Mouse (Mus musculus) CH12.LX (cell line): ENCODE data around the gene Iqsec3. TPM values are rescaled to one million over a fixed set of nuclear protein-coding genes. Genes with fewer than 3 reads are reported as not detected.

Experiments
- DNase-seq: peaks from one replicate; pipeline ENCODE4 v3.0.0-alpha.2; 2013; ENCODE audit errors: extremely low read depth
- H3K27ac ChIP-seq: 2 replicates; pipeline ENCODE4 v1.5.1; 2012; ENCODE audit warnings: low read depth, mild to moderate bottlenecking, control low read depth, moderate library complexity; ENCODE audit not compliant: insufficient read depth
- H3K27me3 ChIP-seq: replicated peaks from 2 replicates; pipeline ENCODE3; 2012; ENCODE audit warnings: inconsistent platforms
- H3K36me3 ChIP-seq, 2 experiments: replicated peaks in 1 of 2; 2 replicates each; pipeline versions ENCODE3 to v1.6.1; 2012; ENCODE audit warnings: inconsistent platforms in 1 of 2, low read length in 1 of 2, mild to moderate bottlenecking in 1 of 2, mixed read lengths in 1 of 2, moderate library complexity in 1 of 2; ENCODE audit not compliant: control insufficient read depth in 1 of 2, insufficient read depth in 1 of 2
- H3K4me1 ChIP-seq, 2 experiments: 2 replicates each; pipeline ENCODE4 v1.6.1; 2012; ENCODE audit warnings: inconsistent platforms in 1 of 2, moderate library complexity in 1 of 2; ENCODE audit not compliant: insufficient read depth in 2 of 2, control insufficient read depth in 1 of 2
- H3K4me2 ChIP-seq: 2 replicates; pipeline ENCODE4 v1.6.1; 2012; ENCODE audit warnings: low read depth, mild to moderate bottlenecking, control low read depth; ENCODE audit not compliant: poor library complexity, insufficient read depth, severe bottlenecking
- H3K4me3 ChIP-seq, 3 experiments: fragments of 150-350 bp in 1 of 3; sonication (generic) in 1 of 3; replicated peaks in 1 of 3; 2 replicates each; pipeline versions ENCODE3 to v1.5.1; 2011 to 2012; ENCODE audit warnings: low read depth in 2 of 3, low read length in 2 of 3, mild to moderate bottlenecking in 2 of 3, moderate library complexity in 2 of 3, control low read depth in 1 of 3, improper control_type of control experiment in 1 of 3, inconsistent platforms in 1 of 3, mixed read lengths in 1 of 3; ENCODE audit not compliant: poor library complexity in 1 of 3
- H3K79me2 ChIP-seq: replicated peaks from 2 replicates; pipeline ENCODE4 v1.6.1; 2012; ENCODE audit warnings: mild to moderate bottlenecking, moderate library complexity; ENCODE audit not compliant: control insufficient read depth, poor library complexity, insufficient read depth, severe bottlenecking; ENCODE audit errors: extremely low read depth
- H3K9ac ChIP-seq: 2 replicates; pipeline ENCODE4 v1.6.1; 2012; ENCODE audit warnings: low read depth, mild to moderate bottlenecking, control low read depth, moderate library complexity; ENCODE audit not compliant: insufficient read depth
- H3K9me3 ChIP-seq: replicated peaks from 2 replicates; pipeline ENCODE3; 2012; ENCODE audit warnings: low read length, inconsistent platforms, mixed read lengths
- CHD1 ChIP-seq: IDR thresholded peaks from 2 replicates; pipeline ENCODE4 v1.6.1; 2012; ENCODE audit warnings: low read depth, low read length, improper control_type of control experiment, inconsistent platforms
- CTCF ChIP-seq, 2 experiments: IDR thresholded peaks in 1 of 2; conservative IDR thresholded peaks in 1 of 2; 2 replicates each; pipeline ENCODE4 v1.5.1; 2011 to 2012; ENCODE audit warnings: low read depth in 2 of 2, low read length in 2 of 2, improper control_type of control experiment in 1 of 2, inconsistent platforms in 1 of 2, mild to moderate bottlenecking in 1 of 2, moderate library complexity in 1 of 2
- ELF1 ChIP-seq: IDR thresholded peaks from 2 replicates; pipeline ENCODE4 v1.6.1; 2014; ENCODE audit warnings: low read depth, mild to moderate bottlenecking, inconsistent platforms, low read length, improper control_type of control experiment
- ETS1 ChIP-seq: conservative IDR thresholded peaks from 2 replicates; pipeline ENCODE4 v1.6.1; 2012; ENCODE audit warnings: low read depth, mild to moderate bottlenecking, inconsistent platforms, low read length, improper control_type of control experiment, moderate library complexity
- JUN ChIP-seq: IDR thresholded peaks from 2 replicates; pipeline ENCODE4 v1.6.1; 2011; ENCODE audit warnings: low read depth, mild to moderate bottlenecking, low read length, improper control_type of control experiment, moderate library complexity; ENCODE audit not compliant: insufficient read depth
- JUND ChIP-seq: conservative IDR thresholded peaks from 2 replicates; pipeline ENCODE4 v1.6.1; 2011; ENCODE audit warnings: low read depth, low read length, improper control_type of control experiment
- MAZ ChIP-seq: IDR thresholded peaks from 2 replicates; pipeline ENCODE4 v1.6.1; 2012; ENCODE audit warnings: low read depth, mild to moderate bottlenecking, inconsistent platforms, low read length, improper control_type of control experiment, moderate library complexity
- TCF12 ChIP-seq: IDR thresholded peaks from 2 replicates; pipeline ENCODE4 v1.6.1; 2014; ENCODE audit warnings: low read depth, mild to moderate bottlenecking, inconsistent platforms, low read length, improper control_type of control experiment
- USF1 ChIP-seq: IDR thresholded peaks from 2 replicates; pipeline ENCODE4 v1.6.1; 2014; ENCODE audit warnings: low read depth, mild to moderate bottlenecking, inconsistent platforms, low read length, improper control_type of control experiment
- ZC3H11A ChIP-seq: IDR thresholded peaks from 2 replicates; pipeline ENCODE4 v1.6.1; 2012; ENCODE audit warnings: low read depth, mild to moderate bottlenecking, inconsistent platforms, low read length, improper control_type of control experiment
- ZMIZ1 ChIP-seq: IDR thresholded peaks from 2 replicates; pipeline ENCODE4 v1.6.1; 2012; ENCODE audit warnings: low read depth, mild to moderate bottlenecking, inconsistent platforms, low read length, improper control_type of control experiment
- ZNF384 ChIP-seq: IDR thresholded peaks from 2 replicates; pipeline ENCODE4 v1.6.1; 2012; ENCODE audit warnings: low read depth, low read length, improper control_type of control experiment, inconsistent platforms
- dilution Hi-C: fragments of 300-500 bp; cut with MboI; formaldehyde crosslinking; loops from 2 replicates; pipeline ENCODE4 v1.14.3; 2020; ENCODE audit warnings: low sequenced_read_pairs; ENCODE audit not compliant: extremely low pct_unique_long_range_greater_than_20kb, extremely low pct_ligation_motif_present
- in situ Hi-C: fragments of 300-500 bp; cut with MboI; formaldehyde crosslinking; loops from 3 replicates; pipeline ENCODE4 v1.14.3; 2019; ENCODE audit warnings: low sequenced_read_pairs, low pct_ligation_motif_present, low pct_unique_long_range_greater_than_20kb, mixed read lengths
- polyA plus RNA-seq: library from polyadenylated mRNA; unstranded; fragments of >175 nt; gene quantifications from 2 replicates; pipeline ENCODE4 v1.2.1, GENCODE M21; 2012; ENCODE audit warnings: low read depth; ENCODE audit not compliant: insufficient read length
- total RNA-seq, 2 experiments: library from RNA; depleted of rRNA; stranded (reverse); fragments of 300-350 nt in 1 of 2; fragments of >200 nt in 1 of 2; gene quantifications; 2 replicates each; pipeline ENCODE4 v1.2.3; 2012 to 2014

Gene Iqsec3
- total and polyA plus RNA-seq, 3 experiments = not detected

DNA sequence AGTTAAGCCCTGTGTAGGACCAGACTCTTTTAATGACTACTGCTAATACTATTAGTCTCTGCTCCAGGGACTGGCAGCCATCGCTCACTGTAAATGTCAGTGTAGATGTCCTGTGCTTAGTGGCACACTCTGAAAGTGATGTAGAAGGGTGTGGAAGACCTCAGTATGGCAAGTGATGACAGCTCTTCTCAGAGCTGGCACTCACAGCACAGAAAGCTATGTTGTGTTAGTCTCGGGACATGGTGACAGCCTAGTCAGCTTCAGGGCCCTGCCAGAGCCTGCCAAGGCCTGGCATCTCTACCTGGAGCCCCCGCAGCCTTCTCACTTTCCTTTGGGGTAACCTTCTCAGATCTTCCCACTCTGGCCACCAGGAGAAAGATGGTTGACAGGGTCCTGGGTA lies 21.8 kb downstream of the Iqsec3 start:
- Histone ChIP-seq H3K27me3 (peaks cover 93% of the 10 kb centered on the region), H3K79me2 (no peaks in the 10 kb centered on the region), H3K9me3 (no peaks in the 10 kb centered on the region), H3K27ac (no peak overlapping the region), H3K4me3 (no peak overlapping the region), H3K4me1 (no peaks in the 10 kb centered on the region), H3K36me3 (no peaks in the 10 kb centered on the region), H3K9ac (no peak overlapping the region), H3K4me2 (no peak overlapping the region)
- DNase-seq = no peak
- dilution Hi-C loops (no loop called here), in situ Hi-C loops (no loop called here)
- TF ChIP-seq ZC3H11A (no peak), ELF1 (no peak), CHD1 (no peak), ZNF384 (no peak), MAZ (no peak), ETS1 (no peak)

DNA sequence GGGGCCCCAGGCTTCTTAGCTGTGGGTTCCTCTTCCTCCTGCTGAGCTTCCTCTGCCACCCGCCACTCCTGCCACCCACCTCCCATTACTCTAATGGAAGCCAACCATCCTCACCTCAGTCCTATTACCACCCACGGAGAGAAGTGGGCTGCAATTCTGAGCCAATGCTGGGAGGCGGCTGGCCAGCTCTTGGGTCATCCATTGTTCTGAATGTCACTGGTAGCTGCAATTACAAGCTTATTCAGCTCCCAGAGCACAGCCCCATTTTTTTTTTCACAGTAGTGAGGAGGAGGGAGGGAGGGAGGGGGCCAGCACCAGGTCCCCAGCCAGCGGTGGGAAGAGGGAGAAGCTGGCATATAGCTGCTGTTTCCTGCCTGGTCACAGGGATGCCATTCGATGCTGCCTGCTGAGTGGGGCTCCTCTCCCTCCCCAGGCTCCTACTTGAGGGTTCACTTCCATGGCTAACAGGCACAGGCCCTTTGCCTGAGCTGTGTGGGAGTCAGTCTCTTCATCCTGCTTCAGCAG lies 32.7 kb downstream of the Iqsec3 start:
- in situ Hi-C loops (no loop called here), dilution Hi-C loops (no loop called here)
- DNase-seq = no peak
- H3K79me2 ChIP-seq = no peaks in the 10 kb centered on the region
- H3K9me3 ChIP-seq = no peaks in the 10 kb centered on the region
- H3K9ac ChIP-seq = no peak overlapping the region
- H3K4me3 ChIP-seq = no peak overlapping the region
- no peaks in the 10 kb centered on the region for H3K36me3 ChIP-seq
- no peaks in the 10 kb centered on the region for H3K4me1 ChIP-seq
- H3K27me3 ChIP-seq = peaks cover 98% of the 10 kb centered on the region
- TF ChIP-seq ZMIZ1 (no peak), TCF12 (no peak), USF1 (no peak), JUN (no peak), CTCF (conservative IDR thresholded peaks at IDR 0.05 in 1 of 2, IDR thresholded peaks at IDR 0.05 in 1 of 2; ENCODE audit: low read depth in 2 of 2, low read length in 2 of 2) (no peak)
- H3K27ac ChIP-seq = no peak overlapping the region
- H3K4me2 ChIP-seq = no peak overlapping the region

DNA sequence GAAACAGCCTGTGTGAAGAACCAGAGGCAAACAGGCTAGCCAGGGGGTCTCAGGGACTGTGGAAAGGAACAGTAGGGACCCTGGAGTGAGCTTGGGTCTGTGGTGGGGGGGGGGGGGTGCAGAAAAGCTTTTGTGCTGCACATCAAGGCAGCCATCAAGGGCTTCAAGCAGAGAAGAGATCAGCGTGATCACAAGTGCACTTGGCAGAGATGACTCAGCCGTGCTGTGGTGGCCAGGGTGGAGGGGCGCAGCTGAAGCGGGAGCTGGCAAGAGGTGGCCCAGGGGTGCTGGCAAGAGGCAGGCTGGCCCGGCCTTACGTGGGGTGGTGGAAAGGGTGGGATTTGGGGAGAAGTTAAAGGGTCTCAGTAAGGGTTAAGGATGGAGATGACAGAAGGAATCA lies 48.6 kb downstream of the Iqsec3 start:
- Histone ChIP-seq H3K9me3 (no peaks in the 10 kb centered on the region), H3K4me3 (no peak overlapping the region), H3K79me2 (no peaks in the 10 kb centered on the region), H3K9ac (no peak overlapping the region)
- in situ Hi-C loops = loop anchor here (25.0 kb wide), 1 partner anchor 87 kb away; no protein-coding TSS in a partner anchor
- no peak for TF ChIP-seq ZMIZ1
- no peak for TF ChIP-seq USF1
- TF ChIP-seq JUND = no peak
- TF ChIP-seq, all 38 proteins: peak for 0
- no peak overlapping the region for H3K27ac ChIP-seq
- peaks cover 96% of the 10 kb centered on the region for H3K27me3 ChIP-seq
- no peak overlapping the region for H3K4me2 ChIP-seq
- no peaks in the 10 kb centered on the region for H3K4me1 ChIP-seq
- dilution Hi-C loops = no loop called here
- no peak for DNase-seq
- H3K36me3 ChIP-seq = no peaks in the 10 kb centered on the region
